Mouse (Mus musculus) ES-E14 (cell line): Measurements from ENCODE around the gene Scfd2.

Experiments used
- CHD2 ChIP-seq: IDR thresholded peaks from 2 replicates; pipeline ENCODE4 v1.6.1; 2014; ENCODE audit warnings: mild to moderate bottlenecking, low read depth, low read length, inconsistent platforms
- HCFC1 ChIP-seq: IDR thresholded peaks from 2 replicates; pipeline ENCODE4 v1.6.1; 2012; ENCODE audit warnings: low read length, inconsistent platforms, borderline replicate concordance; ENCODE audit not compliant: insufficient read depth
- MAFK ChIP-seq: IDR thresholded peaks from 2 replicates; pipeline ENCODE4 v1.6.1; 2014; ENCODE audit warnings: mild to moderate bottlenecking, low read depth, low read length, inconsistent platforms; ENCODE audit not compliant: insufficient read depth
- ZC3H11A ChIP-seq: IDR thresholded peaks from 2 replicates; pipeline ENCODE4 v1.6.1; 2012; ENCODE audit warnings: low read depth, mild to moderate bottlenecking, inconsistent platforms, low read length, borderline replicate concordance
- ZNF384 ChIP-seq: IDR thresholded peaks from 2 replicates; pipeline ENCODE4 v1.6.1; 2012; ENCODE audit warnings: low read depth, low read length, inconsistent platforms

- no peak for TF ChIP-seq MAFK
- TF ChIP-seq CHD2, result no peak
- no peak for TF ChIP-seq ZC3H11A
- no peak for TF ChIP-seq HCFC1
- TF ChIP-seq ZNF384, result no peak
These were observed 245.8 kb downstream of the Scfd2 start for GRCm38 (mm10) chr5:74285764-74286163.
